Mouse (Mus musculus): ENCODE results near the gene Ccdc186. TPM values are rescaled to one million over a fixed set of nuclear protein-coding genes. Genes with fewer than 3 reads are reported as not detected.

The Ccdc186 gene
- polyA plus RNA-seq, 1 experiment from 2014 or later: 29.9 TPM

DNA sequence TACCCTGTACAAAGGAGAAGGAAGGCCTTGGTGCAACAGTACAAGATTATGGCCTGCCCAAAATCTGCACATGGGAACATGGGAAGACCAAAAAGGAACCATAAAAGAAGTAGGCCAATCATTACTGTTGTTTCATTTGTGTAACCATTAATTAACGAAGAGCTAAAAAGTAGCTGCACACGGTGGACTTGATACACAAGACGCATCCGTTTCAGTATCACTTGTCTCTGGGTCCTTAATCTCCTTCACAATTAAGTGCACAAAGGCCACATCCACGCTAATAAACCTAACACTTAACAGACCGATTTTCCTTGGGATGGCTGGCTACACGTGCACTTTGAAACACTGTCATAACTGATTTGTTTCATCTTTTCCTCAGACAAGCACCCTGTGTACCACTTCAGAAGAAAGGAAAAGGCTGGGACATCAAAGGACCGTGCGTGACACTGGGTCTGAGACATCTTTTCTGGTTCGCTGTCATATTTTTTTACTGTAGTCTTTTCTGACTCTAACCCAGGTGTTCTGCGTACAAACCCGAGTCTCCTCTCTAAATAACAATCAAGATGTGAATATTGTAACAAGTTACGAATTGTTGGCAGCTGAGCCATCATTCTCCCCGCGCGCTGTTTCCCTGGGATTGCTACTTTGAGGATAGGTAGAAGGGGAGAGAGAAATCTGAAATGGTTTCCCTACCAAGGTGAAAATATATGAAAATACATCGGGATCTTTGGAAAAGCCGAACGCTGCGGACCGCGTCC is 771 bp downstream of the Ccdc186 start:
- Histone ChIP-seq H3K4me2 (peak overlapping the region; percentile 53), H3K4me1 (peaks cover 36% of the 10 kb centered on the region), H3K36me3 (no peaks in the 10 kb centered on the region), H3K9ac (peak overlapping the region; percentile 93), H3K27ac (peak overlapping the region; percentile 95), H3K4me3 (peak overlapping the region; percentile 97), H3K9me3 (no peaks in the 10 kb centered on the region), H3K27me3 (no peaks in the 10 kb centered on the region)
- ATAC-seq (ENCODE audit: insufficient number of reproducible peaks, low FRiP score, low TSS enrichment, low read depth): no peak
- WGBS: 5% methylated on average over 22 of the region's 22 CpGs

DNA sequence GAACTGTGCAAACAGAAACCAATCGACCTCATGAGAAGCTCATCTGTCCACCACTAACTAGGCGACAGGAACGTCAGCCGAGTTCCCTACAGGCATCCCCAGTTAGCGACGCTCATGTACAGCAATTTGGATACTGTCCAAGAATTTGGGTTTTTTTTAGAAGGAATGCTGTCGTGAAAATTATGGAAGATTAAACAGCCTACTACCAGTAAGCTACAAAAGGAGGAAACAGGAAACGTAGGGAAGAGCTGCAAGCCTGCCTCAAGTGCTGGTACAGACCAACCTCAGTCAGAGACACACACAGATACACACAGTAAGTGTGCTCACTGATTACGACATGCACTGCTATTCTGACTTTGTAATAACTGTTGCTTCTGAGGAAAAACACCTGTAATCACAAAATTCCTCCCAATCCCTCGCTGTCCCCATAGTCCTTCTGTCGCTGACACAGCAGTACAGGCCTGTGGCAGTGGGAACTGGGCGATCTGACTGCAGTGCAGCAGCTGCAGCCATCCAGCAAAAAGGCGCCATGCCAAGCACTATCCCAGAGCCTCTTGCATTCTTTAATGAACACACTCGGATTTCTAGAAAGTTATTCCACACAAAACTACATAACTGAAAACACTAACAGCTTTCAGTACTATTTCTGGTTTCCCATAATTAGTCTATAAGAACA is 4.0 kb downstream of the Ccdc186 start:
- no peak overlapping the region for H3K9ac ChIP-seq
- H3K4me3 ChIP-seq: no peak overlapping the region
- H3K9me3 ChIP-seq: no peaks in the 10 kb centered on the region
- no peaks in the 10 kb centered on the region; the same call in none of the 2 replicates for H3K36me3 ChIP-seq
- ATAC-seq (ENCODE audit: insufficient number of reproducible peaks, low FRiP score, low TSS enrichment, low read depth): no peak
- no peaks in the 10 kb centered on the region for H3K27me3 ChIP-seq
- H3K27ac ChIP-seq: peak overlapping the region; percentile 54; the same call in 1 of the 2 replicates
- peak overlapping the region; percentile 17 for H3K4me2 ChIP-seq
- WGBS: 26% methylated on average over 14 of the region's 14 CpGs
- peaks cover 39% of the 10 kb centered on the region for H3K4me1 ChIP-seq

DNA sequence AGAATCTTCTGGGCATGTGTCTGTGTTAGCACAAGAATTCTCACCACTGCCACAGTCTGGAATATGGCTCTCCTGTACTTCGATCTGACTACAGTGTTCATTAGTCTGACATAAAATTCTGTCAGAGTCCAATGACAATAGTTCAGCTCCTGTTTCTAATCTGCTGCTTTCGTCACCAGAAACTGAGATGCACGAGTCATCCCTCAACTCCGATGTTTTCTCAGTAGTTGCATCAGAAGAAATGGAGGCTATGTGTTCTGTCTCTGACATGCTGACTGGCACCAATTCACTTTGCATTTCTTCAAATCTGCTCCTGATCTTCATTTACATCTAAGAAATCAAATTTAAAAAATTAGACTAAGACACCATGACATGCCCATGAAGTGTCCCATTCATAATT is 8.6 kb downstream of the Ccdc186 start:
- H3K27ac ChIP-seq: no peak overlapping the region
- no peak overlapping the region for H3K4me2 ChIP-seq
- 79% methylated on average over 4 of the region's 4 CpGs for WGBS
- peaks cover 17% of the 10 kb centered on the region for H3K36me3 ChIP-seq
- no peak overlapping the region for H3K4me3 ChIP-seq
- ATAC-seq (ENCODE audit: insufficient number of reproducible peaks, low FRiP score, low TSS enrichment, low read depth): no peak
- no peaks in the 10 kb centered on the region for H3K9me3 ChIP-seq
- peaks cover 16% of the 10 kb centered on the region for H3K4me1 ChIP-seq
- H3K9ac ChIP-seq: no peak overlapping the region
- no peaks in the 10 kb centered on the region for H3K27me3 ChIP-seq

DNA sequence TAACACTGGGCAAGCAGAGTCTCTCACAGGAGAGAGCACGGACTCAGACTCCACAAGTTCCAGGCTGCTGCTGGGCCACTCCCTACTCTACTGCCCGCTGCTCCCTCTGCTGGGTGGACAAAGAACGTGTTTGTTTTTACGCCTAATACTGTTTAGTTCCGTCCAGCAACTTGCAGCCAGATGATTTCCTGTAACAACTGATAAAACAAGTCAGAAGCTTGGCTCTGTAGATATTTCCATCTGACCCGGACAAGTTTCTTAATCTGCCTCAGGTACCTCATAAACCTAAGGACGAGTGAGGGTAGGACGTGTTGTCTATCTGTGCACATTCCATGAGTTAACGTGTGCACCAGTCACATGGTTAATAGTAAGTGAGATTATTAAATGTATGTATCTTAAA is 10.4 kb downstream of the Ccdc186 start:
- Histone ChIP-seq H3K9me3 (no peaks in the 10 kb centered on the region), H3K27me3 (no peaks in the 10 kb centered on the region), H3K4me2 (no peak overlapping the region), H3K4me3 (no peak overlapping the region), H3K36me3 (peaks cover 32% of the 10 kb centered on the region), H3K4me1 (peaks cover 6% of the 10 kb centered on the region; the same call in 1 of the 2 replicates), H3K9ac (no peak overlapping the region), H3K27ac (no peak overlapping the region)
- WGBS: 35% methylated on average over 9 of the region's 9 CpGs
- no peak for ATAC-seq (ENCODE audit: insufficient number of reproducible peaks, low FRiP score, low TSS enrichment, low read depth)

DNA sequence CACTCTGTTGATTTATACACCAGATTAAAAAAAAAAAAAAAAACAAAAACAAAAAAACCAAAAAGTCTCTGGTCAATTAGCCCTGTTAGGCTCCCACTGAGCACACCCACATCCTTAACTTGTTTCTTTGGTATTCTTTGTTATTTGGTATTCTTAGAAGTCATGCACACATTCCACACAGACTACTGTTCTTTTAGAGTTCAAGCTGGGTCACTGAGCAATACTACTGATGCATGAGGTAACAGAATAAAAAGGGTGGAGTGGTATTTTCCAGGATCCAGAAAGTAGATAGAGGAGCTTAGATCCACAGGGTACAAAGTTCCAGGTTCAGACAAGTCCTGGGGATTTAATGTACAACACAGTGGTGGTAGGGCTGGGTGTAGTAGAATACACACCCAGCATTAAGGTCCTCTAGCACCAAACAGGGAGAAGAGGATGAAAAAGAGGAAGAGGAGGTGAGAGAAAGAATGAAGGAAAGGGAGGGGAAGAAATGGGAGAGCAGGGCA is 11.3 kb downstream of the Ccdc186 start:
- peaks cover 2% of the 10 kb centered on the region; the same call in 1 of the 2 replicates for H3K4me1 ChIP-seq
- peaks cover 37% of the 10 kb centered on the region for H3K36me3 ChIP-seq
- no peak overlapping the region for H3K4me3 ChIP-seq
- no peak overlapping the region for H3K9ac ChIP-seq
- no peak overlapping the region for H3K27ac ChIP-seq
- H3K4me2 ChIP-seq: no peak overlapping the region
- H3K27me3 ChIP-seq: no peaks in the 10 kb centered on the region
- ATAC-seq (ENCODE audit: insufficient number of reproducible peaks, low FRiP score, low TSS enrichment, low read depth): no peak
- H3K9me3 ChIP-seq: no peaks in the 10 kb centered on the region

DNA sequence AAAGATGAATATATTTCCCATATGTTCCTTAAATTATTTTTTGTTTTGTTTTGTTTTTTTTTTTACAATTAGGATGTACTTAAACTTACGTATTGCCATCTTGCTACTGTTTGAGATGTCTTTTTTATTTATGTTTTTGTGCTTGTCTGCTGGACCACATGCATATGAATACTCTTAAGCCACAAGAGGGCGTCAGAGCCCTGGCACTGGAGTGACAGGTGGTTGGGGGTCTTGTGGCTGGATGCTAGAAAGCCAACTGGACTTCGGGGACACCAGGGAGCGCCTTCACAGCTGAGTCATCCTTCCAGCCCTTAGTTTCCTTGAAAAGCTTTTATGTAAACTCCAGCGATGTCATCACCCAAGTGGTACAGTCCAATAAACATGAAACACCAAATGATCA is 13.2 kb downstream of the Ccdc186 start:
- no peak for ATAC-seq (ENCODE audit: insufficient number of reproducible peaks, low FRiP score, low TSS enrichment, low read depth)
- 62% methylated on average over 5 of the region's 5 CpGs for WGBS
- Histone ChIP-seq H3K9ac (no peak overlapping the region), H3K9me3 (no peaks in the 10 kb centered on the region), H3K4me2 (no peak overlapping the region), H3K27me3 (no peaks in the 10 kb centered on the region), H3K4me3 (no peak overlapping the region), H3K36me3 (peaks cover 56% of the 10 kb centered on the region), H3K27ac (no peak overlapping the region), H3K4me1 (no peaks in the 10 kb centered on the region; the same call in 1 of the 2 replicates)

DNA sequence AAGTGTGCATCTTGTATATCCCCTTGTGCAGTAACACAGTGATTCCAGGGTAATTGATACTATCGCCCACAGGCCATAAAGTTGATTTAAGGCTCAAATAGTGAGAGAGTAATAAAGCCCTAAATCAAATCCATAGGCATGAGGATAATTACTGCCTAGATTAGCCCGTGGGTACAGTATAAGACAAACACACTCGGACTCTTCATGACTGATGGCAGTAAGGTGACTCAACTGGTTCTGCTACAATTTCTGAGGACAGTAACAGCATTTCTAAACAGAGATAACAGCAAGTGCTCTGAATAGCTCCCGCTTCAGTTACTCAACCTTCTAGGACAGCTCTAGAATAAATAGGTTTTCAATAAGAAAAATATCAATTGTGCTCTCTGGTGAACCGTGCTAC is 14.9 kb downstream of the Ccdc186 start:
- Histone ChIP-seq H3K9ac (no peak overlapping the region), H3K9me3 (no peaks in the 10 kb centered on the region), H3K4me1 (no peaks in the 10 kb centered on the region; the same call in 1 of the 2 replicates), H3K27me3 (no peaks in the 10 kb centered on the region), H3K27ac (no peak overlapping the region), H3K4me3 (no peak overlapping the region), H3K36me3 (peaks cover 67% of the 10 kb centered on the region), H3K4me2 (no peak overlapping the region)
- no peak for ATAC-seq (ENCODE audit: insufficient number of reproducible peaks, low FRiP score, low TSS enrichment, low read depth)
- WGBS: 50% methylated on average over 5 of the region's 5 CpGs

DNA sequence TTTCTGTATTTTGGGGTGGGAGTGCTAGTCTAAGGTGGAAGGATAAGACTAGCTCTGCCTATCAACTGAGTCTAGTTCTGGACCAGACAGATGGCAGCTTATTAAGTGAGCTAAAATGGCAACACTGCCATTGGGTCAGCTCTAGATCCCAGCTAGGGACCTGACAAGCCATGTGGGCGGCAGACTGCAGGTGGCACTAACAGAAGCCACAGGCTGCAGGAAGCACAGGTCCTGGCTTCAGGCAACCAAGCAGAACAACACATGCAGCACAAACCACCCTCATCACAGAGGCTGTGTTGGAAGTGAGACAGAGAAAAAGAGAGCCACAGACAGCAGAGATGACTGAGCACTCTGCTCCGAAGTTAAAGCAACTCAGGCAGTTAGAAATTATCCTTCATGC is 16.6 kb downstream of the Ccdc186 start:
- no peaks in the 10 kb centered on the region for H3K27me3 ChIP-seq
- no peak overlapping the region for H3K9ac ChIP-seq
- H3K36me3 ChIP-seq: peaks cover 84% of the 10 kb centered on the region
- 84% methylated on average over 2 of the region's 2 CpGs for WGBS
- H3K9me3 ChIP-seq: no peaks in the 10 kb centered on the region
- H3K4me2 ChIP-seq: no peak overlapping the region
- no peaks in the 10 kb centered on the region for H3K4me1 ChIP-seq
- H3K27ac ChIP-seq: no peak overlapping the region
- ATAC-seq (ENCODE audit: insufficient number of reproducible peaks, low FRiP score, low TSS enrichment, low read depth): no peak
- no peak overlapping the region for H3K4me3 ChIP-seq

DNA sequence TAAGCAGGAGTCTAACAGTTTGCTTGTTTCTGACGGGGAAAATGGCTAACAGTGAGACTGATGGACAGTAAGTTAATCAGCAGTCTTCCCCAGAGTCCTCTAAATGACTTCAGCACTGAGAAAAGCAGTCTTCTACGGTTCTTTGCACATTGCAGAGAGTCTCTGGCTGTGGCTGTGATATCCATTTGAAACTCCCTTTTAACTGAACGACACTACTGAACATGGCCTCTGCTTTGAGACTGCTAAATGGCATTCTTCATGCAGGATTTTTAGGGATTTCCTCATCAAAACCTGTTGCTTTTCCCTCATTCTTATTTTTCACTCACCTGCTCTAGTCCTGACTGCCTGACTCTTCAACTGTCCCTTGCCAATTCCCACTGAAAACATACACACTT is 19.6 kb downstream of the Ccdc186 start:
- no peaks in the 10 kb centered on the region for H3K9me3 ChIP-seq
- H3K36me3 ChIP-seq: peaks cover 85% of the 10 kb centered on the region
- H3K27me3 ChIP-seq: no peaks in the 10 kb centered on the region
- no peak overlapping the region for H3K27ac ChIP-seq
- 78% methylated on average over 3 of the region's 3 CpGs for WGBS
- ATAC-seq (ENCODE audit: insufficient number of reproducible peaks, low FRiP score, low TSS enrichment, low read depth): no peak
- no peak overlapping the region for H3K4me3 ChIP-seq
- no peaks in the 10 kb centered on the region for H3K4me1 ChIP-seq
- H3K4me2 ChIP-seq: no peak overlapping the region
- no peak overlapping the region for H3K9ac ChIP-seq

DNA sequence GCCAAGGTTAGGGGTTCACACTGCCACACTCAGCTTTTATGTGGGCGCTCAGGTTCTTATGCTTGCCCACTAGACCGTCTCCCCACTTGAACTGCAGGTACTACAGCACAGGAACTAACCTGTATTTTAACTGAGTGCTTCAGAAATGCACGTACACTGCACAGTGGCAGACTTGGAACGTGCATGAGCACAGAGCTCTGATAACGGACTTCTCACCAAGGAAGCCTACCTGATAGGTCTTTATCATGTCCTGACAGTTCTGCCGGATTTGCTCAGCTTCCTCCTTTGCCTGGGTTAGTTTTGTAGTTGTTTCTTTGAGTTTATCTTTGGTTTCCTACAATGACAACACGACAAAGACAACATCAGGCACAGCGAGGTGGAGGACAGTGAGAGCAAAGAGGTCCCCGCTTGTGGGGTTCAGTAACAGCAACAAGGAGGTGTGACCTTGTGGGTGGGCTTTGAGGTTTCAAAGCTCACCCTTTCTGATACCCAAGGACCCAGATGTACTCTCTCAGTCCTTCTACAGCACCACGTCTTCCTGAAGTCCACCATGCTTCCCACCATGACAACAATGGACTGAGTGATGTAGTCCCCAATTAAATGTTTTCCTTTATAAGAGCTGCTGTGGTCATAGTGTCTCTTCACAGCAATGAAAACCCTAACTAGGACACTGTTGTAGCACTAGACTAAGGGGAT is 20.2 kb downstream of the Ccdc186 start:
- no peak overlapping the region for H3K4me3 ChIP-seq
- no peaks in the 10 kb centered on the region for H3K4me1 ChIP-seq
- H3K9ac ChIP-seq: no peak overlapping the region
- peaks cover 81% of the 10 kb centered on the region for H3K36me3 ChIP-seq
- no peaks in the 10 kb centered on the region for H3K9me3 ChIP-seq
- 89% methylated on average over 10 of the region's 10 CpGs for WGBS
- H3K27ac ChIP-seq: no peak overlapping the region
- no peak overlapping the region for H3K4me2 ChIP-seq
- ATAC-seq (ENCODE audit: insufficient number of reproducible peaks, low FRiP score, low TSS enrichment, low read depth): no peak
- H3K27me3 ChIP-seq: no peaks in the 10 kb centered on the region

DNA sequence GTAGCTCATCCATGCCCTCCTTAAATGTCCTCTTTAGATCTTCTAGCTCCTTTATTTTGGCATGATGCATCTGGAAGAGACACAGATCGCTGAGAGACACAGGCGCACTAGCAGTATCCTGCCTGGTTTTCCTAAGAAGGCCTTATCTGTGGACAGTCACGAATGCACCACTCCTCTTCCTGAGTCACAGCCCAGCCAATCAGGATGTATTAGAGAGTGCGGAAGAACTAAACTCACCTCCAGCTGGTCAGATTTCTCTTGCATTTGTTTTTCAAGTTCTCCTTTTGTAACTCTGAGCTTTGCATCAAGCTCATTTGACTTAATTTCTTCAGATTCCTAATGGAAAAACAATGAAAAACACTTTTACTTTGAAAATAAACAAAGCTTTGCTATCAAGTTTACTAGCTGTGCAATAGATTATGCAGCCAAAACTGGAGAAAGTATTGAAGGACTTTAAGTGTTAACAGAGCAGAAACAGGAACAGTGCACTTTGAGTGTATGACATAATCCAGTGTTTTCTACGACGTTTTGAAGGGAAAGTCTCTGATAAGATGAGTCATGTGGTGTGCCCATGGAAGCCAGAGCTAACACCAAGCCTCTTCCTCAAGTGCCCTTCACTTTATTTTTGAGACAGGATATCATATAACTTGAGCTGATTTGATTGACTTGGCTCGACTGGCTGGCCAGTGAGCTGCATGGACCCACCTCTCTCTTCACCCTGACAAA is 20.9 kb downstream of the Ccdc186 start:
- no peak for ATAC-seq (ENCODE audit: insufficient number of reproducible peaks, low FRiP score, low TSS enrichment, low read depth)
- Histone ChIP-seq H3K9ac (no peak overlapping the region), H3K36me3 (peaks cover 85% of the 10 kb centered on the region), H3K27me3 (no peaks in the 10 kb centered on the region), H3K4me2 (no peak overlapping the region), H3K9me3 (no peaks in the 10 kb centered on the region), H3K4me3 (no peak overlapping the region), H3K27ac (no peak overlapping the region), H3K4me1 (no peaks in the 10 kb centered on the region)
- 82% methylated on average over 7 of the region's 7 CpGs for WGBS
